Mouse (Mus musculus): ENCODE data around the gene Dnmt3a. TPM values are rescaled to one million over a fixed set of nuclear protein-coding genes. Genes with fewer than 3 reads are reported as not detected.

Dnmt3a gene
- total and polyA plus RNA-seq, 3 experiments, result 15.5 to 61.5 (median 23.4) TPM

GRCm38 (mm10) chr12:3898811-3899210 lies 93.0 kb downstream of the Dnmt3a start:
- TF ChIP-seq POLR2AphosphoS2 (IDR thresholded peaks at IDR 0.05; ENCODE audit: low read depth, low read length) (no peak), IRF4 (IDR thresholded peaks at IDR 0.05; ENCODE audit: low read depth, low read length) (no peak), RCOR1 (conservative IDR thresholded peaks at IDR 0.05; ENCODE audit: low read depth, low read length) (no peak), GABPA (IDR thresholded peaks at IDR 0.05; ENCODE audit: insufficient replicate concordance, low read depth, low read length) (no peak), SIN3A (IDR thresholded peaks at IDR 0.05; ENCODE audit: low read length) (no peak), KAT2A (IDR thresholded peaks at IDR 0.05; ENCODE audit: insufficient replicate concordance, low read length) (no peak), TBP (conservative IDR thresholded peaks at IDR 0.05; ENCODE audit: low read depth, low read length) (no peak), MXI1 (IDR thresholded peaks at IDR 0.05; ENCODE audit: low read depth, low read length) (no peak), POLR2A (IDR thresholded peaks at IDR 0.05; ENCODE audit: low read depth, low read length) (no peak), USF1 (IDR thresholded peaks at IDR 0.05; ENCODE audit: low read depth, low read length) (no peak), ZC3H11A (IDR thresholded peaks at IDR 0.05; ENCODE audit: low read depth, low read length) (no peak)
- H3K4me1 ChIP-seq (ENCODE audit: control insufficient read depth in 1 of 2, insufficient read depth in 2 of 2), result no peaks in the 10 kb centered on the region
- peaks cover 72 to 90% of the 10 kb centered on the region in 2 experiments for H3K36me3 ChIP-seq (replicated peaks in 1 of 2; ENCODE audit: control insufficient read depth in 1 of 2, insufficient read depth in 1 of 2, low read length in 1 of 2)
- no peak for DNase-seq (ENCODE audit: extremely low read depth)
- in situ Hi-C loops (cut with MboI; ENCODE audit: low pct_ligation_motif_present, low pct_unique_long_range_greater_than_20kb, low sequenced_read_pairs) (no loop called here), dilution Hi-C loops (cut with MboI; ENCODE audit: extremely low pct_ligation_motif_present, extremely low pct_unique_long_range_greater_than_20kb, low sequenced_read_pairs) (no loop called here)
- no peak overlapping the region for H3K4me3 ChIP-seq (replicated peaks in 1 of 3; ENCODE audit: low read depth in 2 of 3, low read length in 2 of 3, poor library complexity in 1 of 3)
- H3K27ac ChIP-seq (ENCODE audit: insufficient read depth, low read depth), result no peak overlapping the region
- no peak overlapping the region for H3K9ac ChIP-seq (ENCODE audit: insufficient read depth, low read depth)
- H3K27me3 ChIP-seq (replicated peaks), result no peaks in the 10 kb centered on the region
- no peaks in the 10 kb centered on the region for H3K9me3 ChIP-seq (replicated peaks; ENCODE audit: low read length)
- H3K79me2 ChIP-seq (replicated peaks; ENCODE audit: control insufficient read depth, extremely low read depth, insufficient read depth, poor library complexity, severe bottlenecking), result no peaks in the 10 kb centered on the region
- no peak overlapping the region for H3K4me2 ChIP-seq (ENCODE audit: insufficient read depth, low read depth, poor library complexity, severe bottlenecking)

DNA sequence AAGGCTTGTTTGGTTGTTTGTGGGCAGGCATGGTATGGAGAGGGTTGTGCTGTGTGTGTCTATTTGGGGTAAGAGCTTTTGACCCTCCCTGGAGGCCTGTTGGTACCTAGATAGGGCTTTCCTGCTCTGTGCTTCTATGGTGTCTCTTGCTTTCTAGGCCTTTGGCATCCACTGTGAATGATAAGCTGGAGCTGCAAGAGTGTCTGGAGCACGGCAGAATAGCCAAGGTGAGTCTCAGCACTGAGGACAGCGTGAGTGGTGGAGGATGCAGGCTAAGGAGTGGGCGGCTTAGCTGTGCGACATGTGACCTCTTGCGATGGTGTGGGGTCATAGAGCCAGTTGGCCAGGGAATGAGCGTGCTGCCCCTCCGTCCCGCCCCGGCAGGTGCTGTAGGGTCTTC lies 99.6 kb downstream of the Dnmt3a start:
- Histone ChIP-seq H3K4me1 (ENCODE audit: control insufficient read depth in 1 of 2, insufficient read depth in 2 of 2) (no peaks in the 10 kb centered on the region), H3K4me3 (replicated peaks in 1 of 3; ENCODE audit: low read depth in 2 of 3, low read length in 2 of 3, poor library complexity in 1 of 3) (no peak overlapping the region), H3K9me3 (replicated peaks; ENCODE audit: low read length) (no peaks in the 10 kb centered on the region), H3K27me3 (replicated peaks) (no peaks in the 10 kb centered on the region), H3K9ac (ENCODE audit: insufficient read depth, low read depth) (no peak overlapping the region), H3K4me2 (ENCODE audit: insufficient read depth, low read depth, poor library complexity, severe bottlenecking) (no peak overlapping the region), H3K27ac (ENCODE audit: insufficient read depth, low read depth) (no peak overlapping the region), H3K36me3 (replicated peaks in 1 of 2; ENCODE audit: control insufficient read depth in 1 of 2, insufficient read depth in 1 of 2, low read length in 1 of 2) (peaks cover 54 to 87% of the 10 kb centered on the region in 2 experiments), H3K79me2 (replicated peaks; ENCODE audit: control insufficient read depth, extremely low read depth, insufficient read depth, poor library complexity, severe bottlenecking) (no peaks in the 10 kb centered on the region)
- in situ Hi-C loops (cut with MboI; ENCODE audit: low pct_ligation_motif_present, low pct_unique_long_range_greater_than_20kb, low sequenced_read_pairs) (no loop called here), dilution Hi-C loops (cut with MboI; ENCODE audit: extremely low pct_ligation_motif_present, extremely low pct_unique_long_range_greater_than_20kb, low sequenced_read_pairs) (no loop called here)
- DNase-seq (ENCODE audit: extremely low read depth), result no peak
- TF ChIP-seq ELF1 (IDR thresholded peaks at IDR 0.05; ENCODE audit: low read depth, low read length), result no peak
- no peak for TF ChIP-seq MYC (IDR thresholded peaks at IDR 0.05; ENCODE audit: low read depth, low read length)
- no peak for TF ChIP-seq MXI1 (IDR thresholded peaks at IDR 0.05; ENCODE audit: low read depth, low read length)
- no peak for TF ChIP-seq CHD1 (IDR thresholded peaks at IDR 0.05; ENCODE audit: low read depth, low read length)
- no peak for TF ChIP-seq JUND (conservative IDR thresholded peaks at IDR 0.05; ENCODE audit: low read depth, low read length)
- no peak for TF ChIP-seq ETS1 (conservative IDR thresholded peaks at IDR 0.05; ENCODE audit: low read depth, low read length)
- TF ChIP-seq TCF12 (IDR thresholded peaks at IDR 0.05; ENCODE audit: low read depth, low read length), result no peak
- no peak for TF ChIP-seq PAX5 (IDR thresholded peaks at IDR 0.05; ENCODE audit: low read length)
- no peak for TF ChIP-seq USF1 (IDR thresholded peaks at IDR 0.05; ENCODE audit: low read depth, low read length)
- TF ChIP-seq CHD2 (IDR thresholded peaks at IDR 0.05; ENCODE audit: low read length), result no peak
- TF ChIP-seq MAX (IDR thresholded peaks at IDR 0.05; ENCODE audit: low read length), result no peak
- no peak for TF ChIP-seq HCFC1 (IDR thresholded peaks at IDR 0.05; ENCODE audit: low read depth, low read length)

Data from CH12.LX (cell line).